Mouse (Mus musculus) brain, embryonic 14.5 days (tissue): ENCODE measurements around the gene Cox17.

Experiments
- CTCF ChIP-seq: fragments of 200-500 bp; IDR thresholded peaks from 2 replicates; pipeline ENCODE4 v1.5.1; 2012; ENCODE audit warnings: inconsistent platforms, mild to moderate bottlenecking, moderate library complexity, borderline replicate concordance; ENCODE audit not compliant: insufficient read depth, insufficient read length; ENCODE audit errors: extremely low read depth
- POLR2A ChIP-seq: fragments of 200-500 bp; IDR thresholded peaks from 2 replicates; pipeline ENCODE4 v1.6.1; 2012; ENCODE audit warnings: mild to moderate bottlenecking, inconsistent platforms, borderline replicate concordance; ENCODE audit not compliant: poor library complexity, insufficient read depth, insufficient read length, severe bottlenecking; ENCODE audit errors: extremely low read depth

DNA sequence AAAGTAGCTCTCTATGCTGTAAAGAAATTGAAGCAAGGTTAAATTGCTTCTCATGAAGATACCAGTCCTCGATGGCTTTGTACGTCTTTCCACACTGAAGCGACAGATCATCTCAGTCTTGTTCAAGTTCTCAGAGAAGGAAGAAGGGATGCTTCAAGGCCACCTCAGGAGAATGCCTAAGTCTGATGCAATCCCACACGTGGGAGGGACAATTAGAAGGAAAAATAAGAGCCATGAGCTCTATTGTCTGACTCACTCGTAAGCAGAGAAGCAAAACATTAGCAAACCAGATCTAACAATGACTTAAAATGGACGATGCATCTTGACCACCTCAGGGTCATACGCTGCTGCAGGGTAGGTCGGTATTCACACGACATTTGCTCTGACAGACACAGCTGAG, 28.3 kb upstream of the Cox17 start:
- TF ChIP-seq POLR2A (no peak), CTCF (no peak)
